21 mouse cellular contexts compared by ENCODE assay signal in the genomic region with DNA sequence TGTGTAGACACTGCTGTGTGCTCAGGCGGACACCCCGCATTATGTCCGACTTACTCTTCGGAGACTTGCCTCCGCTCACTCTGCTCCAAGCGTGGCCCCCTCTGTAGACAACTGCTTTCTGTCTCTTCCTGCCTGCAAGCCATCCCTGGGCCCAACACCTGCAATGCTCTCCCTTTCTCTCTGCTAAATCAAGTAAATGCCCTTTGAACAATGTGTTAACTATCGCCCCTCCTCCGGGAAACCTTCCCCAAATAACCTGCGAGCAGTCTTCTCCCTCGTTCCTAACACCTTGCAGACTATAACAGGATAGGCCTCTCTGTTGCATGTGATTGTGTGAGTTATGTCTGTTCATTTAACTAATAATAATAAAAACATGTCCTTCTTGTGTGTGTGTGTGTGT. TPM values are rescaled to one million over a fixed set of nuclear protein-coding genes. Genes with fewer than 3 reads are reported as not detected.
A peak's percentile ranks its signal among the peaks of the same experiment; 100 is the strongest.
DNase-seq lines count a peak whose midpoint lies in the region; TF ChIP-seq lines count a peak whose summit lies in the region.
"Had no signal": no experiment of that assay in that cellular context is flagged by ENCODE, and none has a peak within 500 bp of the region (broad histone marks: within the 10 kb centered on the region; RNA-seq: fewer than 3 reads in every experiment).

No protein-coding gene starts in this region.

- 20% methylated on average over 10 of the region's 10 CpGs for WGBS in thymus, adult 2 months

- peak overlapping the region; percentile 24; the same call in 1 of the 2 replicates for H3K4me3 ChIP-seq in thymus, adult 2 months (ENCODE audit: control insufficient read depth, insufficient read depth, low read length)
- H3K4me3 ChIP-seq: embryonic facial prominence, embryonic 10.5 days; embryonic facial prominence, embryonic 12.5 days; forebrain, embryonic 13.5 days; forebrain, embryonic 15.5 days had no signal

- H3K36me3 ChIP-seq in thymus, adult 2 months (ENCODE audit: control insufficient read depth, insufficient read depth, low read length): no peaks in the 10 kb centered on the region
- H3K36me3 ChIP-seq: embryonic facial prominence, embryonic 10.5 days; embryonic facial prominence, embryonic 12.5 days; forebrain, embryonic 15.5 days; G1E had no signal

- no peaks in the 10 kb centered on the region for H3K27me3 ChIP-seq in thymus, adult 2 months (ENCODE audit: control insufficient read depth, insufficient read depth, low read length)
- H3K27me3 ChIP-seq: CH12.LX; embryonic facial prominence, embryonic 12.5 days; forebrain, embryonic 13.5 days; forebrain, embryonic 15.5 days had no signal

- no peak for TF ChIP-seq POLR2A in thymus, adult 2 months (IDR thresholded peaks at IDR 0.05; ENCODE audit: control insufficient read depth, extremely low read depth, insufficient read depth, low read length, poor library complexity)

- no peak for TF ChIP-seq CTCF in thymus, adult 2 months (IDR thresholded peaks at IDR 0.05; ENCODE audit: borderline replicate concordance, control insufficient read depth, extremely low read depth, insufficient read depth, low read length, poor library complexity)

- peak overlapping the region; percentile 21; the same call in 1 of the 2 replicates for H3K27ac ChIP-seq in thymus, adult 2 months (ENCODE audit: control insufficient read depth, insufficient read depth, low read length)
- H3K27ac ChIP-seq: embryonic facial prominence, embryonic 10.5 days; embryonic facial prominence, embryonic 12.5 days; forebrain, embryonic 13.5 days; forebrain, embryonic 15.5 days had no signal

- peak; percentile 79 for DNase-seq in heart, adult 11 months
- no peak for DNase-seq in heart, adult 9 months (ENCODE audit: low spot score in 2 of 2)
- DNase-seq in thymus, adult 2 months: no peak
- DNase-seq in thymus, postnatal 0 days (ENCODE audit: low spot score): no peak
- DNase-seq in thymus, postnatal 4 days: peak; percentile 42
- no peak for DNase-seq in thymus, postnatal 10 days (ENCODE audit: low spot score in 2 of 2)
- DNase-seq: adrenal gland, adult 8-10 months; adrenal gland, postnatal 14 days; adrenal gland, postnatal 36 days; B cell, adult 2 months; cerebellum, adult 11-12 months; cerebellum, adult 9-10 months; cerebellum, postnatal 10 days had no signal

- H3K4me1 ChIP-seq in thymus, adult 2 months (replicated peaks; ENCODE audit: control insufficient read depth, insufficient read depth, low read length): peaks cover 15% of the 10 kb centered on the region
- H3K4me1 ChIP-seq: embryonic facial prominence, embryonic 10.5 days; embryonic facial prominence, embryonic 12.5 days; forebrain, embryonic 13.5 days; forebrain, embryonic 15.5 days had no signal

RNA-seq across cellular contexts. Expression of a gene that starts 29.5 kb away (rescaled TPM):
- polyA plus RNA-seq in thymus, adult 2 months (2012; rRNA removed): 249 and 256 TPM in 2 replicates
- 89.7 and 93.1 TPM in 2 replicates for polyA plus RNA-seq in thymus, postnatal 0 days (2015; fragmentation: Nextera tagmentation; extraction: Ambion mirVana)

RNA-seq across cellular contexts. Expression of a gene that starts 29.6 kb away (rescaled TPM):
- polyA plus RNA-seq in thymus, adult 2 months (2012; rRNA removed): 60.6 and 64.2 TPM in 2 replicates
- 156 TPM in 2 replicates for polyA plus RNA-seq in thymus, postnatal 0 days (2015; fragmentation: Nextera tagmentation; extraction: Ambion mirVana)

RNA-seq across cellular contexts. Expression of a gene that starts 44.9 kb away (rescaled TPM):
- 0.47 and 0.69 TPM in 2 replicates for polyA plus RNA-seq in thymus, adult 2 months (2012; rRNA removed)
- 0.09 TPM in 2 replicates for polyA plus RNA-seq in thymus, postnatal 0 days (2015; fragmentation: Nextera tagmentation; extraction: Ambion mirVana)
- polyA plus RNA-seq: activated CD4-positive, CD25-positive, alpha-beta regulatory T cell, adult 4 months; embryonic facial prominence, embryonic 10.5 days; G1E; Patski had no signal

Comparison
In these comparisons a context has a peak if more than half of its experiments do, and no peak if none do; other contexts are left out.
1. DNase-seq: peak in heart, adult 11 months (single experiment) and thymus, postnatal 4 days (single experiment); none in heart, adult 9 months (0 of 2), thymus, adult 2 months (single experiment), thymus, postnatal 0 days (single experiment) and thymus, postnatal 10 days (0 of 2).